In genomic region chr2:72155102-72155773, GRCm38 (mm10) we compare ENCODE assay signal across 20 mouse cellular contexts.
DNase-seq lines count a peak whose midpoint lies in the region; ATAC-seq and TF ChIP-seq lines count a peak whose summit lies in the region.
"Had no signal": no experiment of that assay in that cellular context is flagged by ENCODE, and none has a peak within 500 bp of the region (broad histone marks: within the 10 kb centered on the region; RNA-seq: fewer than 3 reads in every experiment).

No protein-coding gene starts in this region.

- TF ChIP-seq CTCF in liver, adult 2 months (IDR thresholded peaks at IDR 0.05; ENCODE audit: low read depth, low read length): no peak
- no peak for TF ChIP-seq CTCF in liver, postnatal 0 days (IDR thresholded peaks at IDR 0.05; ENCODE audit: low read depth)
- TF ChIP-seq CTCF in Patski (IDR thresholded peaks at IDR 0.05): no peak

- no peaks in the 10 kb centered on the region for H3K9me3 ChIP-seq in heart, embryonic 15.5 days (replicated peaks)
- no peaks in the 10 kb centered on the region for H3K9me3 ChIP-seq in heart, embryonic 10.5 days
- no peaks in the 10 kb centered on the region for H3K9me3 ChIP-seq in liver, postnatal 0 days (ENCODE audit: low read length)
- H3K9me3 ChIP-seq: forebrain, embryonic 15.5 days; G1E; hindbrain, embryonic 12.5 days; midbrain, embryonic 13.5 days had no signal

- no peak for TF ChIP-seq EP300 in liver, postnatal 0 days (IDR thresholded peaks at IDR 0.05; ENCODE audit: low read depth)

- POLR2A ChIA-PET in Patski (lab: Charles Lee): interaction anchor here (0.7 kb wide), 1 partner anchor 21 kb away, joined by 3 read pairs; no protein-coding TSS in a partner anchor

- peaks cover 21% of the 10 kb centered on the region for H3K4me1 ChIP-seq in heart, embryonic 15.5 days (replicated peaks)
- H3K4me1 ChIP-seq in heart, embryonic 10.5 days: peaks cover 16% of the 10 kb centered on the region
- peaks cover 35% of the 10 kb centered on the region for H3K4me1 ChIP-seq in liver, adult 2 months (ENCODE audit: control insufficient read depth, insufficient read depth, low read length)
- peaks cover 15% of the 10 kb centered on the region; the same call in 1 of the 2 replicates for H3K4me1 ChIP-seq in liver, postnatal 0 days (ENCODE audit: insufficient read depth)

- CTCF ChIA-PET in Patski (lab: Charles Lee): interaction anchor here (1.5 kb wide), 2 partner anchors 13 to 59 kb away, joined by 4 to 5 read pairs; no protein-coding TSS in a partner anchor

- H3K36me3 ChIP-seq in heart, embryonic 15.5 days: no peaks in the 10 kb centered on the region
- no peaks in the 10 kb centered on the region for H3K36me3 ChIP-seq in heart, embryonic 10.5 days
- no peaks in the 10 kb centered on the region for H3K36me3 ChIP-seq in liver, adult 2 months (ENCODE audit: control insufficient read depth, insufficient read depth, low read length)
- no peaks in the 10 kb centered on the region for H3K36me3 ChIP-seq in liver, postnatal 0 days (replicated peaks; ENCODE audit: insufficient read depth, low read length)
- H3K36me3 ChIP-seq: forebrain, embryonic 15.5 days; G1E; hindbrain, embryonic 12.5 days; midbrain, embryonic 13.5 days had no signal

- peak overlapping the region; percentile 58 for H3K27ac ChIP-seq in heart, embryonic 15.5 days
- H3K27ac ChIP-seq in heart, embryonic 10.5 days: no peak overlapping the region
- peak overlapping the region; percentile 98 for H3K27ac ChIP-seq in liver, adult 2 months (replicated peaks; ENCODE audit: insufficient read depth, low read depth, low read length)
- H3K27ac ChIP-seq in liver, postnatal 0 days (ENCODE audit: low read depth): no peak overlapping the region
- H3K27ac ChIP-seq: forebrain, embryonic 15.5 days; heart, adult 2 months; hindbrain, embryonic 12.5 days; kidney, postnatal 0 days; midbrain, embryonic 13.5 days had no signal

- in situ Hi-C loops in Patski (cut with MboI; ENCODE audit: low pct_unique_long_range_greater_than_20kb): no loop called here

- H3K27me3 ChIP-seq in heart, embryonic 15.5 days: no peaks in the 10 kb centered on the region
- H3K27me3 ChIP-seq in heart, embryonic 10.5 days (ENCODE audit: insufficient read depth, poor library complexity, severe bottlenecking): no peaks in the 10 kb centered on the region
- H3K27me3 ChIP-seq in liver, adult 2 months (ENCODE audit: control insufficient read depth, insufficient read depth, low read length): no peaks in the 10 kb centered on the region
- H3K27me3 ChIP-seq in liver, postnatal 0 days (ENCODE audit: insufficient read depth, low read length): no peaks in the 10 kb centered on the region
- H3K27me3 ChIP-seq in Patski: no peaks in the 10 kb centered on the region
- H3K27me3 ChIP-seq: forebrain, embryonic 15.5 days; hindbrain, embryonic 12.5 days; midbrain, embryonic 13.5 days had no signal

- no peak overlapping the region for H3K4me3 ChIP-seq in heart, embryonic 15.5 days
- no peak overlapping the region for H3K4me3 ChIP-seq in heart, embryonic 10.5 days
- peak overlapping the region; percentile 30 for H3K4me3 ChIP-seq in liver, adult 2 months (ENCODE audit: insufficient read depth, low read depth, low read length)
- H3K4me3 ChIP-seq in liver, postnatal 0 days (ENCODE audit: low read depth, low read length): no peak overlapping the region
- H3K4me3 ChIP-seq: erythroblast, embryonic 14.5 days; forebrain, embryonic 15.5 days; heart, adult 2 months; hindbrain, embryonic 12.5 days; midbrain, embryonic 13.5 days had no signal

- no peaks in the 10 kb centered on the region for H3K79me2 ChIP-seq in liver, adult 2 months (ENCODE audit: control insufficient read depth, insufficient read depth, low read length)

- no peak for DNase-seq in heart, embryonic 10.5 days (ENCODE audit: low spot score)
- DNase-seq in liver, adult 2 months (ENCODE audit: extremely low read depth, low read depth, low spot score): no peak
- DNase-seq in liver, postnatal 0 days: no peak
- DNase-seq in Patski (ENCODE audit: low read depth, low spot score): peak; percentile 68
- DNase-seq in gonadal fat pad, adult 2 months (ENCODE audit: low read depth): peak; percentile 30
- DNase-seq in retina, embryonic 14.5 days (ENCODE audit: low spot score): no peak
- DNase-seq in gastrocnemius, postnatal 36 days: no peak
- DNase-seq: cerebellum, postnatal 14 days; embryo, embryonic 11 days; heart, adult 2 months; liver; thymus, postnatal 4 days had no signal

- intact Hi-C loops in gastrocnemius, postnatal 36 days (cut with DNase I): no loop called here

- 0 out of 2 replicates have a peak, but pooled peaks have one; percentile 7 for TF ChIP-seq POLR2A in liver, adult 2 months (IDR thresholded peaks at IDR 0.05; ENCODE audit: extremely low read depth, insufficient read depth, low read length)

- H3K9ac ChIP-seq in heart, embryonic 15.5 days: no peak overlapping the region
- H3K9ac ChIP-seq in liver, adult 2 months (ENCODE audit: low read depth, low read length): peak overlapping the region; percentile 82
- no peak overlapping the region for H3K9ac ChIP-seq in liver, postnatal 0 days (replicated peaks)
- H3K9ac ChIP-seq: forebrain, embryonic 15.5 days; hindbrain, embryonic 12.5 days; midbrain, embryonic 13.5 days had no signal

- no peak overlapping the region for H3K4me2 ChIP-seq in heart, embryonic 15.5 days
- H3K4me2 ChIP-seq in liver, postnatal 0 days (ENCODE audit: low read depth, low read length): no peak overlapping the region
- H3K4me2 ChIP-seq: forebrain, embryonic 15.5 days; hindbrain, embryonic 12.5 days; midbrain, embryonic 13.5 days had no signal

- 39% methylated on average over 8 of the region's 8 CpGs for WGBS in heart, embryonic 15.5 days
- WGBS in heart, embryonic 10.5 days: 60% methylated on average over 8 of the region's 8 CpGs
- WGBS in liver, adult 2 months: 37% methylated on average over 8 of the region's 8 CpGs
- 46% methylated on average over 8 of the region's 8 CpGs for WGBS in liver, postnatal 0 days (ENCODE audit: insufficient replicate concordance)

- no peak for ATAC-seq in heart, embryonic 15.5 days (replicated peaks; ENCODE audit: insufficient number of reproducible peaks, insufficient read depth, low FRiP score, low read depth)
- ATAC-seq in liver, postnatal 0 days: no peak
- ATAC-seq in Patski: peak; percentile 86
- ATAC-seq: forebrain, embryonic 15.5 days; inflammation-experienced regulatory T-cells, adult 6 months; midbrain, embryonic 13.5 days had no signal

Comparison
In these comparisons a context has a peak if more than half of its experiments do, and no peak if none do; other contexts are left out.
1. H3K27ac ChIP-seq: peak in heart, embryonic 15.5 days (single experiment) and liver, adult 2 months (single experiment); none in heart, embryonic 10.5 days (single experiment) and liver, postnatal 0 days (single experiment).
2. DNase-seq: peak in Patski (single experiment) and gonadal fat pad, adult 2 months (single experiment); none in heart, embryonic 10.5 days (single experiment), liver, adult 2 months (single experiment), liver, postnatal 0 days (single experiment), retina, embryonic 14.5 days (single experiment) and gastrocnemius, postnatal 36 days (0 of 2).